Mouse (Mus musculus) olfactory bulb, adult 2 months (tissue): ENCODE results near the gene Ifnk.

Source experiments
- CTCF ChIP-seq: fragments of 200-500 bp; IDR thresholded peaks from 2 replicates; pipeline ENCODE4 v1.5.1; 2012; ENCODE audit warnings: low read depth, mild to moderate bottlenecking, low read length, moderate library complexity; ENCODE audit not compliant: insufficient read depth
- POLR2A ChIP-seq: fragments of 200-500 bp; IDR thresholded peaks from 2 replicates; pipeline ENCODE4 v1.6.1; 2012; ENCODE audit warnings: mild to moderate bottlenecking, low read depth, low read length, moderate library complexity; ENCODE audit not compliant: insufficient read depth

DNA sequence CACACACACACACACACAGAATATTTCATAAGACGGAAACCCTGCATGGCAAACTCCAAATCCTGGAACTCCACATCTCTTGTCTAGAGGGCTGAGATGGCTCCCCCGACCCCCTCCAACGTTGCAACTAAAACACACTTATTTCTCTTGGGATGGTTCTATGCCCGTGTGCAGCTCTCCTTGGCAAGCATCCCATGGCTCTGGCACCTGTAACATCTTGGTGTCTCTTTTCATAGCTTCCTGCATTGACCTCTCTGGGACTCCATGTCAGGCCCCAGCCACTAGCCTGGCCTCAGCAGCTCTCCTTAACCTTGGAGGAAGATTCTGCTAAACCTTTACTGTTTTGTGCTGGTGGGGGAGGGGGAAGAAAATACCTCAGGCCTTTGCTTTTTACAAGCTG lies 16.1 kb upstream of the Ifnk start:
- TF ChIP-seq CTCF (no peak), POLR2A (no peak)
